Mouse (Mus musculus) CD8-positive naive resting alpha-beta T cell, adult 57 days (primary cell): ENCODE data around the gene Sec23a. TPM values are rescaled to one million over a fixed set of nuclear protein-coding genes. Genes with fewer than 3 reads are reported as not detected.

ENCODE experiments used
- total RNA-seq: library from RNA; stranded (reverse); gene quantifications from one replicate; pipeline ENCODE4 v1.2.4, GENCODE M21; 2023

Sec23a gene
- 18.2 TPM for total RNA-seq

DNA sequence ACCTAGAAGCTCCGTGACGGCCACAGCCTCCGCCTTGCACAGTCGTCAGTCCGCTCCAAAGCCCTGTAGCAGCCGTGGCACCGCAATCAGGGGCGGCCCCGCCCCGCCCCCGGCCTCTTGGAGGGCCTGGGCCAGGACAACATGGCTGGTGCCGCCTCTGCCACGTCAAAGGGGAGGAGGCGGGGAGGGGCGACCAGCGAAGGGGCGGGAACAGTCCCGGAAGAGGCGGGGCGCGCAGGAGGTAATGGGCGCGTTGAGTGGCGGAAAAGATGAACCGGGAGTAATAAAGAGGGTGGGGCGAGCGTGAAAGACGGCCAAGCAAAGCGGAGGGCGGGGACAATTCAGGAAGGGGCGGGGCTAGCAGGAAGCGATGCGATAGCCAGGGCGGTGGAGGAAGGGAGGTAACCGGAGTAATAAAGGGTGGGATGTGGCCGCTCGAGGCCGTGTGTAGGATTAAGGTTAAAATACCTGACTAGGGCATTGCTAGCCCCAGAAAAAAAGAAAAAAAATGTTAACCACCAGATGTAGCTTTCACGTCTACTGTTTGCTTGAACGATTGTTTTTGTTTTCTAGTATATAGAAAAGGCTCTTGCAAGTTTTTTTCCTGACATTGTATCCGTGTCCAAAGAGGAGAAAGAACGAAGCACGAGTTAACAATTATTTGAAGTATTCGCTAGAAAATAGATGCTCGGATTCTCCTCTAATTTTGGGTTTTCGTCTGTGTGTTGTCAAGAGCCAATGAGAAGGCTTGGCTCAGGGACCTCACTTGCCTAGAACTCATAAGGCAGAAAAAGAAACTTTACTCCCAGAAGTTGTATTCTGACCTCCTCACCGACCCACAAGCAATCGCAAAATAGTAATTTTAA, at the start of gene Sec23a:
TSS of gene Sec23a (minus strand) at position 174 of the 866 bp plus-strand sequence.

DNA sequence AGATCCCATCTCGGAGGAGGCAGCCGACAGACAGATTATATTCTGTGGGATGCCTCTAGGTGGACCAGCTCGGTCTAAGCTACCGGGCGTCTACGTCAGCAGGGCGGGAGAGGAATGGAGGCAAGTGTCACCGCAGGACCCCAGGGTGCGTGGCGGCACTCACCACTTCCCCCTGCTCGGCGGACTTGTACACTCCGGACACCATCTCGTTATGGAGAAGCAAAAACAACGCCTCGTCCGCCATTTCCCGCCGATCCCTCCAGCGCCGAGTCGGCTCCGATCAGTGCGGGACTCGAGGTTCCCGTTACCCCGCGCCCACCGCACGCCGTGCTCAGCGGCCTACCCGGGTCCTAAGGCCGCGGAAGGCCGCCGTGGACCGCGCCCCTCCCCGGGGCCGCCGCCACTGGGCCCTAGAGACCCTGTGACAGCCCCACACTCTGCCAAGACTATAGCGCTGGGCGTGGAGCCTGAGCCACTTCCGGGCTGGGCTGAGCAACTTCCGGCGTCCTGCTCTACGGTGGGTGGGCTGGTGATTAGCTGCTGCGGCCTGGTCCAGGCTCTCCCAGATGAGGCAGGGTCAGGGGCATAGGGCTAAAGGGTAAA, 49.3 kb upstream of the Sec23a start, which contains the start of gene Trappc6b:
TSS of gene Trappc6b (minus strand) at position 480 of the 603 bp plus-strand sequence.

DNA sequence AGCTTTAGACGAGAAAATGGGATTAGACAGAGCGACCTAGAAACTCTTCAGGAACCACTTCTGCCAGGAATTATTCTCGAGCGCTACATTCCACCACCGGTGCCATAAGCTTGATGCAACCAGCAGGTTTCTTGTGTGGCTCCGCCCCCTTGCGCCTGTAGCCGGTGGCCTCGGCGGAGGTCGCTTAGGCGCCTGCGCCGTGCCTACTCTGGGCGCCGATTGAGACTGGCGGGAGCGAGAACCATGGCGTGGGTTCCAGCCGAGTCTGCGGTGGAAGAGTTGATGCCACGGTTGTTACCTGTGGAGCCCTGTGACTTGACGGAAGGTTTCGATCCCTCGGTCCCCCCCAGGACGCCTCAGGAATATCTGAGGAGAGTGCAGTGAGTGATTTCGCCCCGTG, 1.4 kb upstream of the Sec23a start, which contains the start of gene Gemin2:
TSS of gene Gemin2 (plus strand) at position 160 of the 400 bp plus-strand sequence.

Other genes with a start within 250 kb of the Sec23a start
- gene Gemin2, start 1.4 kb upstream of the Sec23a start, total RNA-seq, result 13.8 TPM
- 75.4 TPM for gene Trappc6b, start 49.5 kb upstream of the Sec23a start, total RNA-seq
- 68.4 TPM for gene Pnn, start 54.9 kb upstream of the Sec23a start, total RNA-seq
- 121 TPM for gene Mia2, start 83.8 kb upstream of the Sec23a start, total RNA-seq
- gene Fbxo33, start 207.7 kb upstream of the Sec23a start, total RNA-seq, result 53.1 TPM